Mouse (Mus musculus): ENCODE measurements around the gene Ppt2.
A peak's percentile ranks its signal among the peaks of the same experiment; 100 is the strongest.

The Ppt2 gene

DNA sequence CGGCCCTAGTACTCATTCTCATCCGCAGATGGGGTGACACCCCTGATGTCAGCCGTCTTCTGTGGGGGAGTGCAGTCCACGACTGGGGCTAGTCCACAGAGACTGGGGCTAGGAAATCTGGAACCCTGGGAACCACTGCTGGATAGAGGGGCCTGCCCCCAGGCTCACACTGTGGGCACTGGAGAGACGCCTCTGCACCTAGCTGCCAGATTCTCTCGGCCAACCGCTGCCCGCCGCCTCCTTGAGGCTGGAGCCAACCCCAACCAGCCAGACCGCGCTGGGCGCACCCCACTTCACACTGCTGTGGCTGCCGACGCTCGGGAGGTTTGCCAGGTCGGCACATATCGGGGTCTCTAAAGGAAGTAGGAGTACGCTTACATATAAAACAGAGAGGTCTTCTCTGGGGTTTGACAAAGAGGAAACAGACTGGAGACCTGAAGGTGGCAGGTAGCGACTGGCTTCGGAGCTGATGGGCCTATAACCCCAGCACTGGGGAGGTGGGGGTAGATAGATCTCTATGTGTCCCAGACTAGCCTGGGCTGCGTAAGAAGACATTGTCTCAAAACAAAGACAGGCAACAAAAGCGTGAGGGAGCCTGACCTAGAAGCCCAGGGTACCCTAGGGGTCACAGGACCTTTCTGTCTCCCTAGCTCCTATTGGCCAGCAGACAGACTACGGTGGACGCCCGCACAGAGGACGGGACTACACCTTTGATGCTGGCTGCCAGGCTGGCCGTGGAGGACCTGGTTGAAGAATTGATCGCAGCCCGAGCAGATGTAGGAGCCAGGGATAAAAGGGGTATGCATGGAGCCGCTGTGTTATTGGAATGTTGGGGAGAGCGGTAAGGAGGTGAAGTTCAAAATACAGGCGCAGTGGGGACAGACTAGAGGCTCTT, 42.2 kb downstream of the Ppt2 start:
- DNase-seq: peak; percentile 65

DNA sequence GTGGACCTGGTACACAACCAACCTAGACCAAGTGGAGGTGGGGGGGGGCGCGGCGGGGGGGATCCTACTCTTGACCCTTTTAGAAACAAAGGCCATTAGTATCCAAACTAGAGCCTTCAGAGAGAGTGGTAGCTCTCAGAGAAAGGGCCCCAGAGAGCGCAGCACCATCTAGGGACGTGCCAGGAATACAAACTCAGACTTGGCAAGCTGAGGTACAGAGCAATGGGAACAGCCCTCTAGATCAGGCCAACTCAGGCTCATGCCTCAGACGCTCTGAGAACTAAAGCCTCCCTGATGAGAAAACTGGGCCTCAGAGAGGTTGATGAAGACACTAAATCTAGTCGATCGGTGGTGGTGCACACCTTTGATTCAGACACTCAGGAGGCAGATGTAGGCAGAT, 43.2 kb downstream of the Ppt2 start:
- no peak for DNase-seq

DNA sequence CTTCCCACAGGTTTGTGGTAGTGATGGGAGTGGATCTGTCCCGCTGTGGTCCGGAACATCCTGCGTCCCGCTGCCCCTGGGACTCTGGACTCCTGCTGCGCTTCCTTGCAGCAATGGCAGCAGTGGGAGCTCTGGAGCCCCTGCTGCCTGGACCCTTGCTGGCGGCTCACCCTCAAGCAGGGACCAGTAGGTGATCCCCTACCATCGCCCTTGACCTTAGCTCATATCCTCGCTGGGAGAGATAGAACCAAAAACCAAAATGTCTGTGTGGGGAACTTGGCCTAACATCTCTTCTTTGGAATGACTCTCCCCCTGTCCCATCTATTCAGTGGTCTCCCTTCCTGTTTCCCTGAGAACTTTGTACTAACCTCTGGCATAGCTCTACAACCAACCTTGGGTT, 44.5 kb downstream of the Ppt2 start:
- DNase-seq: no peak

DNA sequence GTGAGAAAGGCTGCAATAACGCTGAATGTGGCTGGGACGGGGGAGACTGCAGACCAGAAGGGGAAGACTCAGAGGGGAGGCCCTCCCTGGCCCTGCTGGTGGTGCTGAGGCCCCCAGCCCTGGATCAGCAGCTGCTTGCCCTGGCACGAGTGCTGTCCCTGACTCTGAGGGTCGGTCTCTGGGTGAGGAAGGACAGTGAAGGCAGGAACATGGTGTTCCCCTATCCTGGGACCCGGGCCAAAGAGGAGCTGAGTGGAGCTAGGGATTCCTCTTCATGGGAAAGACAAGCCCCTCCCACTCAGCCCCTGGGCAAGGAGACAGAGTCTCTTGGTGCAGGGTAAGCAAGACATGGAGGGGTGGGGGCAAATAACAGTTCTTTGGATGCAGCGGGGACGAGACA, 44.9 kb downstream of the Ppt2 start:
- DNase-seq: peak; percentile 42

DNA sequence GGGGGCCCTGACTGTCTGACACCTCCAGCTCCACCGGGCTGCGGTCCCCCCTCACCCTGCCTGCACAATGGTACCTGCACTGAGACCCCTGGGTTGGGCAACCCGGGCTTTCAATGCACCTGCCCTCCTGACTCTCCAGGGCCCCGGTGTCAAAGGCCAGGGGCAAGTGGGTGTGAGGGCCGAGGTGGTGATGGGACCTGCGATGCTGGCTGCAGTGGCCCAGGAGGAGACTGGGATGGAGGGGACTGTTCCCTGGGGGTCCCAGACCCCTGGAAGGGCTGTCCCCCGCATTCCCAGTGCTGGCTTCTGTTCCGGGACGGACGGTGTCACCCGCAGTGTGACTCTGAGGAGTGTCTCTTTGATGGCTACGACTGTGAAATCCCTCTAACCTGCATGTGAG, 45.8 kb downstream of the Ppt2 start:
- DNase-seq: peak; percentile 18

DNA sequence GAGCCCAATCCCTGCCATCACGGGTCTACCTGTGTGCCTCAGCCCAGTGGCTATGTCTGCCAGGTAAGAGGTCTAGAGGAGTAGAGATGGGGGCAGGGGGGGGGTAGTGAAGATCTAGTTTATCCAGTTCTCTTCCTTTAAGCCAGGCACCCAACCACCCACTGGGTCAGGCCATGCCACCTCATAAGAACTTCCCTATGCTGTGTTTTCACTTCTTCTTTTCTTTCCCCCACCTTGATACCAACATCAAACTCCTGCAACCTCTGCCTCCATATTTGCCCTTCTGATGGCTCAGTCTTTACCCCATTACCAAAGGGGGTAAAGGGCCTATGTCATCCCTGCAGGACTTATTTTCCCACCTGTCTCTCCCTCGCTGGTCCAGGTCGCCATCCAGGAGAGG, 50.2 kb downstream of the Ppt2 start:
- no peak for DNase-seq

DNA sequence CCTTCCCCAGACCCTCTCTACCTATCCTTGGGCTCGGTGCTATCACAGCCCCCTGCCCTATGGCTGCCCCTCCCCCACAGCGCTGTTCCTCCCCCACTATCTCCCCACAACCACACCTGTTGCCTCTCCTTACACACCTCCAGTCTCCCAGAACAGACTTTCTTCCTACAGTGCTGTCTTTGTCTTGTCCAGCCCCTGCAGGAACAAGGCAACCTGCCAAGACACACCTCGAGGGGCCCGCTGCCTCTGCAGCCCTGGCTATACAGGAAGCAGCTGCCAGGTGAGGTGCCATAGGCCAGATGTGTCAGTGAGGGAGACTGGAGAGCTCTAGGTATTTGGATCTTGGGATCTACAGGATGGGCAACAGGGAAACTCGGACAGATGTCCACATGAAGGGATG, 51.7 kb downstream of the Ppt2 start:
- no peak for DNase-seq

DNA sequence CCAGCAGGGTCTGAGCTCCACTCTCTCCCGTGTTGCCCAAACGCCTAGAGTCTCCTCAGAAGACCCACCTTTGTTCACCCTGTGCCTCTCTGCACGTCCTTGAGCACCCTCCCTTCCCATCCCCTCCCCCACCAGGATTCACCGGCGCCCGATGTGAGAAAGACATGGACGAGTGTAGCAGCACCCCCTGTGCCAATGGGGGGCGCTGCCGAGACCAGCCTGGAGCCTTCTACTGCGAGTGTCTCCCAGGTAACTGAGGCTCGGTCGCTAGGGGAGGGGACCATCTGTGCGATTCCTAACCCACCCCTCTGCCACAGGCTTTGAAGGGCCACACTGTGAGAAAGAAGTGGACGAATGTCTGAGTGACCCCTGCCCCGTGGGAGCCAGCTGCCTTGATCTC, 55.9 kb downstream of the Ppt2 start:
- DNase-seq: no peak

DNA sequence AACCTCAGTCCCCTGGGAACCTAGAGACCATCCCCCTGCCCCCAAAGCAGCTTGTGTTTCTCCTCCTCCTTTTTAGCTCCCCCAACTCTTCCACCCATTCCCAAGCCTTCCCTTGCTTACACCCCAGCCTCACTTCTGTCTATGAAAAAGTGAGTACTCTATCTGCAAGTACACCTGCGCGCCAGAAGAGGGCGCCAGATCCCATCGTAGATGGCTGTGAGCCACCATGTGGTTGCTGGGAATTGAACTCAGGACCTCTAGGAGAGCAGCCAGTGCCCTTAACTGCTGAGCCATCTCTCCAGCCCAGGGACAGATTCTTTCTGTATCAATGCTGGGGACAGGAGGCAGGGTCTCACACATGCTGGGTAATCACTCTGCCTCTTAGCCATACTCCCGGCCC, 56.4 kb downstream of the Ppt2 start:
- DNase-seq: no peak

DNA sequence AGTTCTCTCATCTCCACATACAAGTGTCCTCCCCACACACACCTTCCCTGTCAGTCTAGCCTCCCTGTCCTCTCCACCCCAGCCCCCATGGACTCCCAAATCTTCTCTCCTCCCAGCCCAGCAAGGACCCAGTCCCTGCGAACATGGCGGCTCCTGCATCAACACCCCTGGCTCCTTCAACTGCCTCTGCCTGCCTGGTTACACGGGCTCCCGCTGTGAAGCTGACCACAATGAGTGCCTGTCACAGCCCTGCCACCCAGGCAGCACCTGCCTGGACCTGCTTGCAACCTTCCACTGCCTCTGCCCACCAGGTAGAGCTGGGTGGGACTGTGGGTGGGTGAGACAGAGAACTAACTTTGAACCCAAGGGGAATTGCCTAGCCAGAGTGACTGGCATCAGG, 58.4 kb downstream of the Ppt2 start:
- no peak for DNase-seq

DNA sequence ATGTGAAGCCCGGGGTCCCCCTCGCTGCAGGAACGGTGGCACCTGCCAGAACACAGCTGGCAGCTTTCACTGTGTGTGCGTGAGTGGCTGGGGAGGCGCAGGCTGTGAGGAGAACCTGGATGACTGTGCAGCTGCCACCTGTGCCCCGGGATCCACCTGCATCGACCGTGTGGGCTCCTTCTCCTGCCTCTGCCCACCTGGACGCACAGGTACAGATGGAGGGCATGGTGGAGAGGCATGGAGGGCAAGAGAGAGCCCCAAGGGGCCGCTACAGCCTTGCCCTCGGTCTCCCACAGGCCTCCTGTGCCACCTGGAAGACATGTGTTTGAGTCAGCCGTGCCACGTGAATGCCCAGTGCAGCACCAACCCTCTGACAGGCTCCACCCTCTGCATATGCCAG, 59.9 kb downstream of the Ppt2 start:
- DNase-seq: no peak

DNA sequence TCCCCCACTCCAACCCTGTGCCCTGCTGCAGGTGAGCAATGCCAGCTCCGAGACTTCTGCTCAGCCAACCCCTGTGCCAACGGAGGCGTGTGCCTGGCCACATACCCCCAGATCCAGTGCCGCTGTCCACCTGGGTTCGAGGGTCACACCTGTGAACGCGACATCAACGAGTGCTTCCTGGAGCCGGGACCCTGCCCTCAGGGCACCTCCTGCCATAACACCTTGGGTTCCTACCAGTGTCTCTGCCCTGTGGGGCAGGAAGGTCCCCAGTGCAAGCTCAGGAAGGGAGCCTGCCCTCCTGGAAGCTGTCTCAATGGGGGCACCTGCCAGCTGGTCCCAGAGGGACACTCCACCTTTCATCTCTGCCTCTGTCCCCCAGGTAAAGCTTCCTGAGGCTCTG, 61.0 kb downstream of the Ppt2 start:
- no peak for DNase-seq
